Mouse (Mus musculus) kidney, adult 8-10 months (tissue): ENCODE results near the gene Col16a1.
A peak's percentile ranks its signal among the peaks of the same experiment; 100 is the strongest.

Experiments
- DNase-seq, 2 experiments: peaks; one replicate each; pipeline ENCODE4 v3.0.0; 2022

The Col16a1 gene

GRCm38 (mm10) chr4:130047331-130048202 is at the start of gene Col16a1:
Col16a1 (plus strand) TSS chr4:130047840.
- peak; percentile 92 for DNase-seq

- DNase-seq, result no peak
Observed at GRCm38 (mm10) chr4:129998124-129998523, 49.5 kb upstream of the Col16a1 start.

GRCm38 (mm10) chr4:130001710-130002109 is 45.9 kb upstream of the Col16a1 start:
- no peak for DNase-seq

- no peak for DNase-seq
Observed at GRCm38 (mm10) chr4:130002157-130002556, 45.5 kb upstream of the Col16a1 start.

GRCm38 (mm10) chr4:130005593-130005992 is 42.0 kb upstream of the Col16a1 start:
- DNase-seq, result no peak

- DNase-seq, result no peak
Observed at GRCm38 (mm10) chr4:130006533-130006932, 41.1 kb upstream of the Col16a1 start.

- no peak for DNase-seq
Observed at GRCm38 (mm10) chr4:130009043-130009442, 38.6 kb upstream of the Col16a1 start.

GRCm38 (mm10) chr4:130010723-130011122 is 36.9 kb upstream of the Col16a1 start:
- DNase-seq, result no peak

GRCm38 (mm10) chr4:130012234-130012633 is 35.4 kb upstream of the Col16a1 start:
- no peak for DNase-seq

GRCm38 (mm10) chr4:130013111-130013510 is 34.5 kb upstream of the Col16a1 start:
- DNase-seq, result no peak

GRCm38 (mm10) chr4:130016010-130016409 is 31.6 kb upstream of the Col16a1 start:
- no peak for DNase-seq

- no peak for DNase-seq
Observed at GRCm38 (mm10) chr4:130017036-130017674, 30.5 kb upstream of the Col16a1 start.

GRCm38 (mm10) chr4:130022952-130023351 is 24.7 kb upstream of the Col16a1 start:
- no peak for DNase-seq

GRCm38 (mm10) chr4:130023511-130024231 is 24.0 kb upstream of the Col16a1 start:
- no peak for DNase-seq

- DNase-seq, result no peak
Observed at GRCm38 (mm10) chr4:130025544-130025943, 22.1 kb upstream of the Col16a1 start.

GRCm38 (mm10) chr4:130031146-130031545 is 16.5 kb upstream of the Col16a1 start:
- no peak for DNase-seq

- DNase-seq, result no peak
Observed at GRCm38 (mm10) chr4:130033496-130033895, 14.1 kb upstream of the Col16a1 start.

GRCm38 (mm10) chr4:130036112-130036511 is 11.5 kb upstream of the Col16a1 start:
- peak in 1 of 2 experiments; percentile 27 for DNase-seq

- peak; percentile 28 to 38 for DNase-seq
Observed at GRCm38 (mm10) chr4:130036573-130037401, 10.9 kb upstream of the Col16a1 start.

GRCm38 (mm10) chr4:130039351-130039750 is 8.3 kb upstream of the Col16a1 start:
- DNase-seq, result no peak

GRCm38 (mm10) chr4:130041076-130041475 is 6.6 kb upstream of the Col16a1 start:
- DNase-seq, result no peak

GRCm38 (mm10) chr4:130044211-130044610 is 3.4 kb upstream of the Col16a1 start:
- DNase-seq, result no peak
